Mouse (Mus musculus): ENCODE results near the gene Clec4a1. TPM values are rescaled to one million over a fixed set of nuclear protein-coding genes. Genes with fewer than 3 reads are reported as not detected.

Gene Clec4a1
- total RNA-seq (2023), result 100 to 1,000 TPM; 455 to 474 TPM

DNA sequence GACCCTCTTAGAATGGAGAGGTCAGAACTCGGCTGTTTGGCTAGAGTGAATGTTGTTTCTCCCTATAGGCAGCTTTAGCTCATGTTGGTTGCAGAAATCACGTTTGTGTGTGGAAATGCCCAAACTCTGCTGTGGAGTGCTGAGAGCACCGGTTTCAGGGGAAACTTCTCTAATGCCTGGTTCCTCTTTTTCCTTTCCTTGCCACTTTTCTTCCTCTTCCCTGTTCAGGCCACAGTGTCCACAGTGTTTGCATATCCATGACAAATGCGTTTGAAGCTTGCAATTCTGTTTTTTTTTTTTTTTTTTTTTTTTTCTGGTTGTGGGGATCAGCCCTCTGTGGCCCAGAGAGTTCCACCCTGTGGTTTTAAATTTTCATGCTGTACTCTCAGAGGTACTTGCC, at the start of gene Clec4a1:
Gene Clec4a1, plus strand, starts transcription at position 398 of the 400 bp plus-strand sequence.

DNA sequence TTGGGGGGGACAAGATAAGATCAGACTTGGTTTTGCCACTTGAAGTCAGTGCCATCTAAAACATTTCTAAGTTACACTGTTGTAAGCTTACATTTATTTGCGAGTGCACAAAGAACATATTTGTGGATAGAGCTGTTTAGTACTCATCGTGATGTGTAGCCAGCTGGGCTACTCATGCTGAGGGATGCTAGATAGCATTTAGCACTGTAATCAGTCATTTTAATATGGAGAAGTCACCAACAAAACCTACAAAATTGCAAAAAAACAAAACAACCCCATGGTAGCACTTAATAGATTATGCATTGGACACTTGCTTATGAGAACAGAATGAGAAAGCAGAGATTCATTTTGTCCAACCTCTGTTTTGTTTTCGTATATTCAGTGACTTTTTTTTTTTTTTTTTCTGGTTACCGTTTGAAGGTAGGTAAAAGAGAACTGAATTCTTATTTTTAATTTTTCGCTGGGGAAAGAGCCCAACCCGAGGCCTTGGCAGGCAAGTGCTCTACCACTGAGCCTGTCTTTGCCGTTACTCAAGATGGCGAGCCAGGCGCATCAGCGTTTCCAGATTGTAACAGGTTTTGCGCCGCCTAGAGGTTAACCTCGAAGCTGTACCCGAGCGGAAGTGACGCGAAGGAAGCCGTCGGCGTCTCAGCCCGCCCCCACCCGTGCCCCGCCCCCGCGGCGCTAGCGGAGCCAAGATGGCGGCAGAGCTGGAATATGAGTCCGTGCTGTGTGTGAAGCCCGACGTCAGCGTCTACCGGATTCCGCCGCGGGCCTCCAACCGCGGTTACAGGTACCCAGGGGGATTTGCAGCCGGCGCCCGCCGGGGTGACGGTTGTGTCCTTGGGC, 47.6 kb upstream of the Clec4a1 start, which contains the start of gene Necap1:
Gene Necap1, plus strand, starts transcription at position 604 of the 849 bp plus-strand sequence.

DNA sequence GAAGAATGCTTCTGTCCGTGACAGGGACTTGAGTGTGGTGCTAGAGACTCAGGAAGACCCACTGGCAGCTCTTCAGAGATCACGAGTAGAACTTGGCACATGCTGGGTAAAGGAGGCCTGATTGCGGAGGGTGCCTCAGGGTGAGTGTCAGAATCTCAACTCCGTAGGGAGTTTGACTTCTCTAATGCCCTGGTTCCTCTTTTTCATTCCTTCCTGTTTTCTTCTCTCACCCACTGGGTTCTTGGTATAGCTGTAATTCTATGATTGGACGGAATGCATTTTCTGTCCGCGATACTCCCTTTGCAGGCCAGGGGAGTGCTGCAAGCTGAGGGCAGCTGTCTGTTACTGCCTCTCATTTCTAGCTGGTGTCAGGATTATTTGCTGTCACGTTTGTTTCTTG, 30.8 kb downstream of the Clec4a1 start, which contains the start of gene Clec4a3:
Gene Clec4a3, plus strand, starts transcription at position 115 of the 400 bp plus-strand sequence.

Other genes starting within 250 kb of the Clec4a1 start
- not detected for gene Nanog, start 214.4 kb upstream of the Clec4a1 start, total RNA-seq (2023)
- gene Slc2a3, start 120.2 kb upstream of the Clec4a1 start, total RNA-seq (2023), result 1 to 10 TPM; 4.6 to 7.1 TPM
- 10 to 100 TPM; 36.7 to 38.0 TPM for gene Foxj2, start 101.9 kb upstream of the Clec4a1 start, total RNA-seq (2023)
- gene C3ar1, start 65.7 kb upstream of the Clec4a1 start, total RNA-seq (2023), result 1 to 10 TPM; 1.2 to 1.9 TPM
- 10 to 100 TPM; 96.4 to 96.9 TPM for gene Necap1, start 47.4 kb upstream of the Clec4a1 start, total RNA-seq (2023)
- gene Clec4a3, start 30.7 kb downstream of the Clec4a1 start, total RNA-seq (2023), result 100 to 1,000 TPM; 451 to 523 TPM
- gene Clec4a4, start 68.5 kb downstream of the Clec4a1 start, total RNA-seq (2023), result 10 to 100 TPM; 12.8 to 13.9 TPM
- 10 to 100 TPM; 15.0 to 27.0 TPM for gene Clec4b1, start 128.1 kb downstream of the Clec4a1 start, total RNA-seq (2023)
- gene Clec4a2, start 184.6 kb downstream of the Clec4a1 start, total RNA-seq (2023), result 100 to 1,000 TPM; 180 to 204 TPM